In the genomic region with DNA sequence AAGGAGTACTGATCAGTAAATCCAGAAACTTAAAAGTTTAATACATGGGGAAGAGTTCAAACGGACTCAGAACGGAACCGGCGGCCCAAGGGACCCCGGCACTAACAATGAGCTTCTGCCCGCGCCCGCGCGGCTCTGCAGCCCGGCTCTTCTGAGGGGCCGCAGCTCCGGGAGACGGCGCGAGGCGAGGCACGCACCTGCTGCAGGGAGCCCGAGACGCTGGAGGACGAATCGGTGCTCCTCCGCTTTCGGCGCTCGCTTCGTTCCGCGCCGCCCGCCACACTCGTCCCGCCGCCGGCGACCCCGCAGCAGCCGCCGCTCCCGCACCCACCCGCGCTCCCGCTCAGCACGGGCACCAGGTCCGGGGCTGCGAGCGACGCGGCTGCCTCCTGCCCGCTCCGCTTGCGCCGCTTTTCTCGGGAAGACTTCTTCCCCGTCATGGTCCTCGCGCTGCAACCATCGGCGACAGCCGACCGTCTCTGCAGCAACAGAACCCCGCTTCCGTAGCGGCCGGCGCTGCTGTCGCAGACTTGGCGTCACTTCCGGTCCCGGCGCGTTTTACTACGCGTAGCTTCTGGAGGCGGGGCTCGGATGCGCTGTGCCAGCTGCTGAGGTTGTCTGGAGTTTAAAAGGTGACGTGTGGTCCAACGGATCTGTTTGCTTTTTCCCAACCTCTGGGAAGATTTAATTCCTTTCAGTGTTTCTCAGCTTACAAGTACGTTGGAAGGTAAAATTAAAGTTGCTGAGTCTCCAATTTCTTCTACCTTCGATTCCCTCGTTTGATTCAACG, we compare ENCODE assay signal across 8 mouse cellular contexts. TPM values are rescaled to one million over a fixed set of nuclear protein-coding genes. Genes with fewer than 3 reads are reported as not detected.
DNase-seq lines count a peak whose midpoint lies in the region; ATAC-seq lines count a peak whose summit lies in the region.

A gene (plus strand): TSS at position 282 of the 790 bp plus-strand sequence.
A gene (minus strand): TSS at position 532 of the 790 bp plus-strand sequence.

- H3K9me3 ChIP-seq in intestine, embryonic 14.5 days (ENCODE audit: control insufficient read depth, low read length) = no peaks in the 10 kb centered on the region

- H3K27me3 ChIP-seq in intestine, embryonic 14.5 days (replicated peaks; ENCODE audit: control insufficient read depth, insufficient read depth, low read length) = no peaks in the 10 kb centered on the region

- peak within 1 kb of the TSS; percentile 90 for H3K4me3 ChIP-seq in intestine, embryonic 14.5 days (ENCODE audit: low read depth, low read length)

- peak within 1 kb of the TSS; percentile 90 for H3K9ac ChIP-seq in intestine, embryonic 14.5 days (ENCODE audit: low read length)

- intact Hi-C loops in left cerebral cortex, postnatal 14 days (cut with DNase I) = no loop called here

- peaks cover 10% of the 10 kb centered on the region for H3K4me1 ChIP-seq in intestine, embryonic 14.5 days (replicated peaks; ENCODE audit: control insufficient read depth, insufficient read depth, low read length)

- peak; percentile 97 for ATAC-seq in intestine, embryonic 14.5 days (replicated peaks; ENCODE audit: low FRiP score, low TSS enrichment, low read depth)

- H3K36me3 ChIP-seq in intestine, embryonic 14.5 days (ENCODE audit: control insufficient read depth, insufficient read depth, low read length) = no peaks in the 10 kb centered on the region

- peak within 1 kb of the TSS; percentile 75 for H3K4me2 ChIP-seq in intestine, embryonic 14.5 days (ENCODE audit: low read length)

- 2% methylated on average over 73 of the region's 83 CpGs for whole genome bisulfite sequencing in intestine, embryonic 14.5 days

- peak within 1 kb of the TSS; percentile 82 for H3K27ac ChIP-seq in intestine, embryonic 14.5 days (ENCODE audit: low read depth)

- peak; percentile 96 for DNase-seq in adrenal gland, adult 18-20 months (ENCODE audit: low spot score in 2 of 2)
- peak; percentile 96 for DNase-seq in embryo, embryonic 11 days
- DNase-seq in gastrocnemius, postnatal 25 days = peak; percentile 91
- peak; percentile 100 for DNase-seq in intestine, embryonic 14.5 days (ENCODE audit: low spot score)
- peak; percentile 93 to 96 for DNase-seq in left cerebral cortex, postnatal 14 days (ENCODE audit: low spot score in 2 of 2)
- DNase-seq in mesoderm, embryonic 11.5 days (ENCODE audit: low read depth, low spot score) = peak; percentile 96
- DNase-seq in right cerebral cortex, postnatal 36 days (ENCODE audit: low spot score in 2 of 2) = peak; percentile 87 to 89
- peak; percentile 92 for DNase-seq in yolk sac, embryonic 10.5 days (ENCODE audit: low spot score)

RNA-seq across cellular contexts. Expression of the first gene that starts in this region (rescaled TPM):
- total RNA-seq in adrenal gland, adult 18-20 months (2021) = not detected
- not detected for total RNA-seq in gastrocnemius, postnatal 25 days (2021)
- polyA plus RNA-seq in intestine, embryonic 14.5 days (2014; fragmentation: Nextera tagmentation; extraction: Ambion mirVana) = not detected in 2 replicates
- total RNA-seq in left cerebral cortex, postnatal 14 days (2021) = not detected

RNA-seq across cellular contexts. Expression of the second gene that starts in this region (rescaled TPM):
- total RNA-seq in adrenal gland, adult 18-20 months (2021) = 1 to 10 TPM; 6.0 to 6.7 TPM
- total RNA-seq in gastrocnemius, postnatal 25 days (2021) = 1 to 10 TPM; 2.7 to 3.0 TPM
- 17.2 and 19.3 TPM in 2 replicates for polyA plus RNA-seq in intestine, embryonic 14.5 days (2014; fragmentation: Nextera tagmentation; extraction: Ambion mirVana)
- 10 to 100 TPM; 10.2 to 10.6 TPM for total RNA-seq in left cerebral cortex, postnatal 14 days (2021)

Comparison
In these comparisons a context has a peak if more than half of its experiments do, and no peak if none do; other contexts are left out.
1. Peak in every context shown above with its lines: DNase-seq, ATAC-seq, H3K4me3 ChIP-seq and H3K27ac ChIP-seq.